Mouse (Mus musculus): ENCODE measurements at regions not wholly inside any gene's neighbourhood (a gene's known extent, or its start where the extent isn't known, plus 50 kb on each side); places are given as distances from the start of the nearest gene placed in this dataset.
A peak's percentile ranks its signal among the peaks of the same experiment; 100 is the strongest.

GRCm38 (mm10) chr15:96772701-96773100 is 73.2 kb upstream of the Slc38a2 start:
- no peak for DNase-seq (ENCODE audit: low read depth, low spot score)

GRCm38 (mm10) chr15:96770786-96771185 is 71.3 kb upstream of the Slc38a2 start:
- DNase-seq (ENCODE audit: low read depth, low spot score), result no peak

GRCm38 (mm10) chr15:96770299-96770698 is 70.8 kb upstream of the Slc38a2 start:
- DNase-seq (ENCODE audit: low read depth, low spot score), result no peak

- DNase-seq (ENCODE audit: low read depth, low spot score), result no peak
Observed at GRCm38 (mm10) chr15:96769751-96770150, 70.2 kb upstream of the Slc38a2 start.

GRCm38 (mm10) chr15:96768301-96768993 is 68.9 kb upstream of the Slc38a2 start:
- peak; percentile 56 for DNase-seq (ENCODE audit: low read depth, low spot score)

- DNase-seq (ENCODE audit: low read depth, low spot score), result no peak
Observed at GRCm38 (mm10) chr15:96767188-96767587, 67.7 kb upstream of the Slc38a2 start.

GRCm38 (mm10) chr15:96766238-96766637 is 66.7 kb upstream of the Slc38a2 start:
- DNase-seq (ENCODE audit: low read depth, low spot score), result no peak

GRCm38 (mm10) chr15:96763611-96764010 is 64.1 kb upstream of the Slc38a2 start:
- DNase-seq (ENCODE audit: low read depth, low spot score), result no peak

GRCm38 (mm10) chr15:96759078-96759995 is 59.8 kb upstream of the Slc38a2 start:
- DNase-seq (ENCODE audit: low read depth, low spot score), result no peak

- no peak for DNase-seq (ENCODE audit: low read depth, low spot score)
Observed at GRCm38 (mm10) chr15:96757446-96758198, 58.1 kb upstream of the Slc38a2 start.

- DNase-seq (ENCODE audit: low read depth, low spot score), result no peak
Observed at GRCm38 (mm10) chr15:96756456-96756855, 56.9 kb upstream of the Slc38a2 start.

GRCm38 (mm10) chr15:96755951-96756350 is 56.4 kb upstream of the Slc38a2 start:
- DNase-seq (ENCODE audit: low read depth, low spot score), result no peak

- DNase-seq (ENCODE audit: low read depth, low spot score), result no peak
Observed at GRCm38 (mm10) chr15:96755322-96755942, 55.9 kb upstream of the Slc38a2 start.

- no peak for DNase-seq (ENCODE audit: low read depth, low spot score)
Observed at GRCm38 (mm10) chr15:96754079-96754478, 54.5 kb upstream of the Slc38a2 start.

GRCm38 (mm10) chr15:96752719-96753118 is 53.2 kb upstream of the Slc38a2 start:
- no peak for DNase-seq (ENCODE audit: low read depth, low spot score)

- no peak for DNase-seq (ENCODE audit: low read depth, low spot score)
Observed at GRCm38 (mm10) chr15:96752062-96752358, 52.5 kb upstream of the Slc38a2 start.

GRCm38 (mm10) chr15:96751243-96752061 is 51.9 kb upstream of the Slc38a2 start:
- DNase-seq (ENCODE audit: low read depth, low spot score), result no peak

- no peak for DNase-seq (ENCODE audit: low read depth, low spot score)
Observed at GRCm38 (mm10) chr15:96749534-96750256, 50.2 kb upstream of the Slc38a2 start.

Data from R1 (cell line).